Mouse (Mus musculus): ENCODE data around the gene Ddi1. TPM values are rescaled to one million over a fixed set of nuclear protein-coding genes. Genes with fewer than 3 reads are reported as not detected.

Ddi1 gene
- polyA plus RNA-seq (2012; rRNA removed), result not detected in 2 replicates
- not detected in 2 replicates for polyA plus RNA-seq (2014; fragmentation: Nextera tagmentation; extraction: Ambion mirVana)

DNA sequence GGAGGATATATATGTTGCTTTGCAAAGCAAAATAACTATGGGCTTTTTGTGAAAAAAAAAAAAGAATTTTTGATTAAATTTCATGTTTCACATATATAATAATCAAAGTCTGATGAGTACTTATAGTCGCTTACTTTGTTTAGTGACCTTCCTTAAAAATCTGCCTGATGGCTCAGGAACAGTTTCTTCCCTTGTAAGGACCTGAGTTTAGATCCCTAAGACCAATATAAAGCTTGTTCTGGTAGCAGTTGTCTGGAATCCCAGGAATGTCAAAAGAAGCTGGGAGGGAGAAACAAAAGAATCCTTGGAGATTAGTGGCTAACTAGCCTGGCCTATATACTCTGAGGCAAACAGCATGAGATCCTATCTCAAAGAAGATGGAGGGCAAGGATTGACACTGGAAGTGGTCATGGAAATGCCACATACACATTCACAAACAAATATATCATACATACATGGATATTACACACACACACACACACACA lies at the start of gene Ddi1:
Gene Ddi1, minus strand, starts transcription at position 51 of the 485 bp plus-strand sequence.
- Histone ChIP-seq H3K4me2 (ENCODE audit: low read depth) (no peak within 1 kb of the TSS), H3K36me3 (replicated peaks; ENCODE audit: control insufficient read depth, insufficient read depth, low read depth) (no peaks in the 10 kb centered on the region), H3K27me3 (ENCODE audit: control insufficient read depth, insufficient read depth, low read length) (no peaks in the 10 kb centered on the region), H3K4me3 (ENCODE audit: insufficient read depth in 1 of 2, low read depth in 2 of 2, low read length in 2 of 2) (no peak within 1 kb of the TSS), H3K4me1 (replicated peaks; ENCODE audit: control insufficient read depth in 2 of 2, insufficient read depth in 2 of 2, low read length in 1 of 2) (no peaks in the 10 kb centered on the region), H3K27ac (no peak within 1 kb of the TSS), H3K9me3 (ENCODE audit: control insufficient read depth, low read length) (no peaks in the 10 kb centered on the region), H3K9ac (replicated peaks) (no peak within 1 kb of the TSS)
- TF ChIP-seq CTCF (IDR thresholded peaks at IDR 0.05; ENCODE audit: low read depth), result no peak
- TF ChIP-seq EP300 (IDR thresholded peaks at IDR 0.05; ENCODE audit: low read depth), result no peak
- ATAC-seq (ENCODE audit: insufficient read depth) (no peak), DNase-seq (ENCODE audit: low read depth in 3 of 3, low spot score in 3 of 3) (no peak)
- 64% methylated on average over 1 of the region's 1 CpGs for WGBS (ENCODE audit: insufficient replicate concordance)

DNA sequence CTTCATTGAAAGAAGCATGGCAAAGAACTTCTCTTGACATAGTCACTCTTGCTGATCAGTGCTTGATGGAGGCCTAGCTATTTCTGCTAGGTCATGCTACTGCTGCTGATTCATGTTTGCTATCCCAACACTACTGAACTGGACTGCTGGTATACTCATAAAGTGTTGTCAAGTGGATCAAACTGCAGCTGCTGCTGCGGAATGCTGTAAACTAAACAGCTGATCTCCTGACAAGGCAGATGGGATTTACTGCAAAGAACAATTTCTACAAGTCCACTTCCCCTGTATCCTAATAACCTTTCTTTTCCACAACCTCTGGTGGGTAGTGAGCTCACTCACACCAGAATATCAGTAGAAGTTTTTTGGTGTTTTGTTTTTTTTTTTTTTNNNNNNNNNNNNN lies 47.5 kb upstream of the Ddi1 start:
- H3K9ac ChIP-seq (replicated peaks), result no peak overlapping the region
- H3K9me3 ChIP-seq (ENCODE audit: control insufficient read depth, low read length), result no peaks in the 10 kb centered on the region
- DNase-seq (ENCODE audit: low read depth in 3 of 3, low spot score in 3 of 3), result no peak
- ATAC-seq (ENCODE audit: insufficient read depth), result no peak
- H3K4me3 ChIP-seq (ENCODE audit: insufficient read depth in 1 of 2, low read depth in 2 of 2, low read length in 2 of 2), result no peak overlapping the region
- no peaks in the 10 kb centered on the region for H3K27me3 ChIP-seq (ENCODE audit: control insufficient read depth, insufficient read depth, low read length)
- no peaks in the 10 kb centered on the region for H3K4me1 ChIP-seq (replicated peaks; ENCODE audit: control insufficient read depth in 2 of 2, insufficient read depth in 2 of 2, low read length in 1 of 2)
- no peak overlapping the region for H3K4me2 ChIP-seq (ENCODE audit: low read depth)
- H3K36me3 ChIP-seq (replicated peaks; ENCODE audit: control insufficient read depth, insufficient read depth, low read depth), result no peaks in the 10 kb centered on the region
- 79% methylated on average over 1 of the region's 1 CpGs for WGBS (ENCODE audit: insufficient replicate concordance)
- TF ChIP-seq EP300 (IDR thresholded peaks at IDR 0.05; ENCODE audit: low read depth), result no peak
- no peak for TF ChIP-seq CTCF (IDR thresholded peaks at IDR 0.05; ENCODE audit: low read depth)
- H3K27ac ChIP-seq, result no peak overlapping the region

DNA sequence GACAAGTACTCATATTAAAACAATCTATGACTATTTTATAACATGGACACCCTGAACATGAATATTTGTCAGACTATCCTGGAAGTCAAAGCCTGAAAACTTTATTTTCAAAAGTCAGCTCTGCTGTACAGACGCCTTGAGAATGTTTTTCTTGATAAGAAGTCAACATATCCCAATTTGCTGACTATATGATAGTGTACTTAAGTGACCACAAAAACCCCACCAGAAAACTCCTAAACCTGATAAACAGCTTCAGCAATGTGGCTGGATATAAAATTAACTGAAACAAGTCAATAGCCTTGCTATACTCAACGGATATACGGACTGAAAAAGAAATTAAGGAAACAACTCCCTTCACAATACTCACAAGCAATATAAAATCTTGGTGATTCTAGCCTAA lies 36.2 kb upstream of the Ddi1 start:
- H3K36me3 ChIP-seq (replicated peaks; ENCODE audit: control insufficient read depth, insufficient read depth, low read depth), result no peaks in the 10 kb centered on the region
- DNase-seq (ENCODE audit: low read depth in 3 of 3, low spot score in 3 of 3) (peak in 2 of 3 experiments; percentile 3), ATAC-seq (ENCODE audit: insufficient read depth) (peak; percentile 59; the same call in 1 of the 2 replicates)
- peaks cover 0 to 2% of the 10 kb centered on the region in 2 experiments; a peak in 1 of 4 replicates for H3K4me1 ChIP-seq (replicated peaks; ENCODE audit: control insufficient read depth in 2 of 2, insufficient read depth in 2 of 2, low read length in 1 of 2)
- no peak overlapping the region for H3K9ac ChIP-seq (replicated peaks)
- H3K27me3 ChIP-seq (ENCODE audit: control insufficient read depth, insufficient read depth, low read length), result no peaks in the 10 kb centered on the region
- H3K4me2 ChIP-seq (ENCODE audit: low read depth), result no peak overlapping the region
- H3K4me3 ChIP-seq (ENCODE audit: insufficient read depth in 1 of 2, low read depth in 2 of 2, low read length in 2 of 2), result no peak overlapping the region
- H3K27ac ChIP-seq, result no peak overlapping the region
- WGBS (ENCODE audit: insufficient replicate concordance), result 20% methylated on average over 3 of the region's 3 CpGs
- no peaks in the 10 kb centered on the region for H3K9me3 ChIP-seq (ENCODE audit: control insufficient read depth, low read length)
- TF ChIP-seq EP300 (IDR thresholded peaks at IDR 0.05; ENCODE audit: low read depth) (0 out of 2 replicates have a peak, but pooled peaks have one; percentile 46), CTCF (IDR thresholded peaks at IDR 0.05; ENCODE audit: low read depth) (no peak)

DNA sequence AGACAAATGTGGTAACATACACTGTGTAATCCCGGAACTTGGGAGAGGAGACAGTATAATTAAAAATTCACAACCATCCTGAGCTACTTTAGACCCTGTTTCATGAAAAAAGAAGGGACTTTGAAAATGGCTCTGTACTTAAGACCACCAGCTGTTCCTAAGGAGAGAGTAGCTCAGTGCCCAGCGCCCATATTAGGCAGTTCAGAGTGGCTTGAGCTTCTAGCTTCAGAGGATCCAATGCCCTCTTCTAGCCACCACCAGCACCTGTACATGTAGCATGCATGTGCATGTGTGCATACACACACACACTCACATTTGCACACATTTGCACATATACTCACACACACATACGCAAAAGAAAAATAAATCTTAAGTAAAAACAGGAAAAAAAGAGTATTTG lies 34.9 kb upstream of the Ddi1 start:
- H3K36me3 ChIP-seq (replicated peaks; ENCODE audit: control insufficient read depth, insufficient read depth, low read depth), result no peaks in the 10 kb centered on the region
- no peaks in the 10 kb centered on the region for H3K9me3 ChIP-seq (ENCODE audit: control insufficient read depth, low read length)
- no peak overlapping the region for H3K9ac ChIP-seq (replicated peaks)
- no peak overlapping the region for H3K4me3 ChIP-seq (ENCODE audit: insufficient read depth in 1 of 2, low read depth in 2 of 2, low read length in 2 of 2)
- H3K4me1 ChIP-seq (replicated peaks; ENCODE audit: control insufficient read depth in 2 of 2, insufficient read depth in 2 of 2, low read length in 1 of 2), result peaks cover 0 to 2% of the 10 kb centered on the region in 2 experiments; a peak in 1 of 4 replicates
- H3K27me3 ChIP-seq (ENCODE audit: control insufficient read depth, insufficient read depth, low read length), result no peaks in the 10 kb centered on the region
- TF ChIP-seq EP300 (IDR thresholded peaks at IDR 0.05; ENCODE audit: low read depth) (no peak), CTCF (IDR thresholded peaks at IDR 0.05; ENCODE audit: low read depth) (no peak)
- H3K27ac ChIP-seq, result no peak overlapping the region
- 67% methylated on average over 3 of the region's 3 CpGs for WGBS (ENCODE audit: insufficient replicate concordance)
- no peak overlapping the region for H3K4me2 ChIP-seq (ENCODE audit: low read depth)
- no peak for ATAC-seq (ENCODE audit: insufficient read depth)
- DNase-seq (ENCODE audit: low read depth in 3 of 3, low spot score in 3 of 3), result no peak

- H3K9ac ChIP-seq (replicated peaks), result no peak overlapping the region
- H3K27me3 ChIP-seq (ENCODE audit: control insufficient read depth, insufficient read depth, low read length), result no peaks in the 10 kb centered on the region
- no peak overlapping the region for H3K27ac ChIP-seq
- peaks cover 0 to 2% of the 10 kb centered on the region in 2 experiments; a peak in 1 of 4 replicates for H3K4me1 ChIP-seq (replicated peaks; ENCODE audit: control insufficient read depth in 2 of 2, insufficient read depth in 2 of 2, low read length in 1 of 2)
- ATAC-seq (ENCODE audit: insufficient read depth), result no peak
- WGBS (ENCODE audit: insufficient replicate concordance), result 51% methylated on average over 3 of the region's 3 CpGs
- H3K4me3 ChIP-seq (ENCODE audit: insufficient read depth in 1 of 2, low read depth in 2 of 2, low read length in 2 of 2), result no peak overlapping the region
- no peak for DNase-seq (ENCODE audit: low read depth in 3 of 3, low spot score in 3 of 3)
- H3K4me2 ChIP-seq (ENCODE audit: low read depth), result no peak overlapping the region
- H3K9me3 ChIP-seq (ENCODE audit: control insufficient read depth, low read length), result no peaks in the 10 kb centered on the region
- no peaks in the 10 kb centered on the region for H3K36me3 ChIP-seq (replicated peaks; ENCODE audit: control insufficient read depth, insufficient read depth, low read depth)
- no peak for TF ChIP-seq CTCF (IDR thresholded peaks at IDR 0.05; ENCODE audit: low read depth)
- TF ChIP-seq EP300 (IDR thresholded peaks at IDR 0.05; ENCODE audit: low read depth), result no peak
These were observed 32.4 kb upstream of the Ddi1 start for GRCm38 (mm10) chr9:6302050-6302449.
